Mouse (Mus musculus) heart, embryonic 15.5 days (tissue): ENCODE data around the gene Trim62. TPM values are rescaled to one million over a fixed set of nuclear protein-coding genes. Genes with fewer than 3 reads are reported as not detected.

Experiments used
- ATAC-seq: fragments of 200-750 bp; cut with Nextera tagmentation; replicated peaks from 2 replicates; pipeline ENCODE4 v1.8.0; 2017; ENCODE audit warnings: low read depth, moderate TSS enrichment; ENCODE audit not compliant: insufficient number of reproducible peaks, insufficient read depth, low FRiP score
- H3K27ac ChIP-seq: fragments of 300-500 bp; sonication (generic); 2 replicates; pipeline ENCODE4 v1.5.1; 2015; ENCODE audit warnings: mild to moderate bottlenecking, inconsistent platforms
- H3K27me3 ChIP-seq: fragments of 300-500 bp; sonication (generic); 2 replicates; pipeline ENCODE4 v1.6.1; 2015; ENCODE audit warnings: inconsistent platforms
- H3K36me3 ChIP-seq: fragments of 300-500 bp; sonication (generic); 2 replicates; pipeline ENCODE4 v1.6.1; 2015; ENCODE audit warnings: mild to moderate bottlenecking, inconsistent platforms
- H3K4me1 ChIP-seq: fragments of 300-500 bp; sonication (generic); replicated peaks from 2 replicates; pipeline ENCODE4 v1.6.1; 2015; ENCODE audit warnings: inconsistent platforms
- H3K4me2 ChIP-seq: fragments of 300-500 bp; sonication (generic); 2 replicates; pipeline ENCODE4 v1.6.1; 2015; ENCODE audit warnings: inconsistent platforms, mild to moderate bottlenecking, moderate library complexity
- H3K4me3 ChIP-seq: fragments of 300-500 bp; sonication (generic); 2 replicates; pipeline ENCODE4 v1.5.1; 2015; ENCODE audit warnings: mild to moderate bottlenecking, inconsistent platforms
- H3K9ac ChIP-seq: fragments of 300-500 bp; sonication (generic); 2 replicates; pipeline ENCODE4 v1.6.1; 2015; ENCODE audit warnings: mild to moderate bottlenecking, inconsistent platforms
- H3K9me3 ChIP-seq: fragments of 300-500 bp; sonication (generic); replicated peaks from 2 replicates; pipeline ENCODE4 v1.6.1; 2016; ENCODE audit warnings: inconsistent platforms
- WGBS: fragments of 180-500 bp; shearing (Covaris S2); methylation state at CpG from one replicate; pipeline ENCODE4 v1.1.7; 2015; ENCODE audit warnings: mixed read lengths; 5-methylcytosine and 5-hydroxymethylcytosine counted together
- polyA plus RNA-seq: library from polyadenylated mRNA; unstranded; fragments of >200 nt; fragmentation: Nextera tagmentation; extraction: Ambion mirVana; gene quantifications from 2 replicates; pipeline ENCODE4 v1.2.1, GENCODE M21; 2015

Trim62 gene
- polyA plus RNA-seq, 1 experiment from 2014 or later: 2.3 TPM

DNA sequence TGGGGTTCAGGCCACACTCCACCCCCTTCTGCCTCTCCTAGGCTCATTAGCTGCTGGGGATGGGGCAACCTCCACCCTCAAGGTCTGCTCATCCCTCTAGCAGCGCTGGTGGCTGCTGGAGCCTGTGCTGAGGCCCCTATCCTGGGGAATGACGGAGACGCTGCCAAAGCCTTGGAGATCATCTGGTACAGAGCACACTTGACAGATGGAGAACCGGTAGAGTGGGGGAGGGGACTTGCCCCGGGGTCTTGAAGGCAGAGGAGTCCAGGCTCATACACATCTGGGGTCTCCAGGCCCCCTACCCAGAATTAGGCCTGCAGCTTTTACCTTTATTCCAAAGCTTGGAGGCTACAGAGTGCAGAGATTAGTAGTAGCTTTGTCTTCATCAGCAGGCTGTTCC lies 3.2 kb downstream of the Trim62 start:
- Histone ChIP-seq H3K4me1 (peaks cover 19% of the 10 kb centered on the region), H3K27ac (no peak overlapping the region), H3K36me3 (peaks cover 4% of the 10 kb centered on the region; the same call in 1 of the 2 replicates), H3K4me2 (no peak overlapping the region), H3K27me3 (peaks cover 23% of the 10 kb centered on the region), H3K9ac (no peak overlapping the region), H3K9me3 (no peaks in the 10 kb centered on the region), H3K4me3 (no peak overlapping the region)
- ATAC-seq: no peak
- 69% methylated on average over 5 of the region's 5 CpGs for WGBS

DNA sequence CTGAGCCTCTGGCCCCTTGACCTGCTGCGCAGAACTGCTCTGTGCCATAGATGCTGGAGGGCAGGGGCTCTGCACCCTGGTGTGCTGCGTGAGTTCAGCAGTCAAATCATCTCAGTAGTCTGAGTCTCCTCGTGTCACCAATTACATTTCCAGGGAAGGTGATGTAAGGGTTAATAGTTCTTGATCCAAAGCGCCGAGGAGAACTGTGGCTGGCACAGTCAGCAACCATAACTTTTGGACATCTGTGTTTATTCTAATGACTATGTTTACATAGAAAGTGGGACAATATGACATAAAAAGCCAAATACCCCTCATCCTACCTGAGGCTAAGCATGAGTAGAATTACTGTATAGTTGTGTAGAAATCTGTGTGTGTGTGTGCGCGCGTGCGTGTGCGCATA lies 3.6 kb downstream of the Trim62 start:
- Histone ChIP-seq H3K4me2 (no peak overlapping the region), H3K4me3 (no peak overlapping the region), H3K27me3 (peaks cover 23% of the 10 kb centered on the region), H3K36me3 (peaks cover 4% of the 10 kb centered on the region; the same call in 1 of the 2 replicates), H3K27ac (no peak overlapping the region), H3K9me3 (no peaks in the 10 kb centered on the region), H3K9ac (no peak overlapping the region), H3K4me1 (peaks cover 22% of the 10 kb centered on the region)
- no peak for ATAC-seq
- 77% methylated on average over 10 of the region's 10 CpGs for WGBS

DNA sequence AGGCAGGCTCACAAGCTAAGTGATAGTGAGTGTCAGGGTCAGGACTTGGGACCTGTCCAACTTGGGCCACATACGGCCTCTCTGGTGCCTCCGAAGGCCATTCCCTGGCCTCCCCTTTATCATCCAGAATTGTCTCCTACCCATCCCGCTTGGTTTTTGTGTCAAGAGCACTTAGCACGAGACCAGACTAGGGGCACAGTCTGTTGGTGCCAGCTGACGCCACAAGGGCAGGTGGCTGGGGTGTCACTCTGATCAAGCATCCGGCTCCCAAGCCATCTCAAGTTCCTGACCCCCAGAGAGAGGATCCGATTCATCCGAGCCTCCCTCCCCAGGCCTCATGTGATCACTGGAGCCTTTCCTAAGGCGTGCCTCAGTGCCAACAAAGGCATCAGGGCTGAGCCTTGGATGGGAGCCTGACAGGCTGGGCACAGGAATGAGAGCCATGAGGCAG lies 4.3 kb downstream of the Trim62 start:
- 67% methylated on average over 9 of the region's 9 CpGs for WGBS
- Histone ChIP-seq H3K4me3 (no peak overlapping the region), H3K4me1 (peaks cover 22% of the 10 kb centered on the region), H3K36me3 (peaks cover 4% of the 10 kb centered on the region; the same call in 1 of the 2 replicates), H3K27ac (no peak overlapping the region), H3K27me3 (peaks cover 23% of the 10 kb centered on the region), H3K9ac (no peak overlapping the region), H3K4me2 (no peak overlapping the region), H3K9me3 (no peaks in the 10 kb centered on the region)
- ATAC-seq: no peak

GRCm38 (mm10) chr4:128888436-128888990 lies 5.1 kb downstream of the Trim62 start:
- Histone ChIP-seq H3K27ac (no peak overlapping the region), H3K36me3 (peaks cover 4% of the 10 kb centered on the region; the same call in 1 of the 2 replicates), H3K27me3 (peaks cover 23% of the 10 kb centered on the region), H3K9me3 (no peaks in the 10 kb centered on the region), H3K4me2 (no peak overlapping the region), H3K4me1 (peaks cover 18% of the 10 kb centered on the region), H3K4me3 (no peak overlapping the region), H3K9ac (no peak overlapping the region)
- no peak for ATAC-seq
- 79% methylated on average over 6 of the region's 6 CpGs for WGBS

DNA sequence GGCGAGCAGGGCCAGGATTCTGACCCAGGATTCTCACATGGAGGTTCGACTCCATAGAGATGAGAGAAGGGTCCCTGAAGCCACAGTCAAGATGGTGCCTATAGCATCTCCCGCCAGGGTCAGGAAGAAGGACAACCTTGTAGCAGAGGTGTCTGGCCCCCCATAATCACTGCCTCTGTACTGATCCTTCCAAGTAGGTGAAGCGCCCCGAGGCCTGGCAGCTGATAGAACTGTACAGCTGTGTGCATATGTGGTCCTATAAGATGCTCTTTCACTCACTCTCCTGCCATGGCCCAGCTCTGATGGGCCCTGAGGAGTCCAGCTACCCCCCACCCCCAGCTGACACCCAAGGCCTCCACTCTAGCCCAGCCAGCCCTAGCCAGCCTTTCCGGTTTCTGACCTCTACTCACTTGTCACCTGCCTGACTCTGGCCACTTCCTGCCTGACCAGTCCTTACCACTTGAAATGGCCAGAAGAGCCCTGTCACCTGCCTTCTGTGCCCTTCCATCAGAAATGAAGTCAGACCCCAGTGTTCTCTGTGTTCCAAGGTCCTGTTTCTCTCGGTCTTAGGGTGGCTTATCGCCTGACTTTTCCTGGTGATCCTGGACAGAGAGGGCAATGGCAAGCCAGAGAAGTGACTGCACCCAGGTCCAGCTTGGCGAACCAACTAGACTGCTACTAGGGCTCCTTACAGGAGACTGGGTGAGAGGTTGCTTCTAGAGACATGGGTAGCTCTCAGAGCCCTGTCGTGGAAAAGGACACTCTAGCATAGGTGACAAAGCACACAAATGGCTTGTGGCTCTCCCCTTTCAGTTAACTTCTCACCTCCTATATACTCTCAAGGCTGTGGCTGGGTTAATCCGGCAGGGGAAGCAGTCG lies 6.6 kb downstream of the Trim62 start:
- peaks cover 4% of the 10 kb centered on the region; the same call in 1 of the 2 replicates for H3K36me3 ChIP-seq
- H3K4me1 ChIP-seq: peaks cover 5% of the 10 kb centered on the region; the same call in 1 of the 2 replicates
- peaks cover 15% of the 10 kb centered on the region for H3K27me3 ChIP-seq
- H3K4me2 ChIP-seq: no peak overlapping the region
- ATAC-seq: no peak
- no peaks in the 10 kb centered on the region for H3K9me3 ChIP-seq
- no peak overlapping the region for H3K4me3 ChIP-seq
- no peak overlapping the region for H3K9ac ChIP-seq
- WGBS: 71% methylated on average over 12 of the region's 12 CpGs
- no peak overlapping the region for H3K27ac ChIP-seq

DNA sequence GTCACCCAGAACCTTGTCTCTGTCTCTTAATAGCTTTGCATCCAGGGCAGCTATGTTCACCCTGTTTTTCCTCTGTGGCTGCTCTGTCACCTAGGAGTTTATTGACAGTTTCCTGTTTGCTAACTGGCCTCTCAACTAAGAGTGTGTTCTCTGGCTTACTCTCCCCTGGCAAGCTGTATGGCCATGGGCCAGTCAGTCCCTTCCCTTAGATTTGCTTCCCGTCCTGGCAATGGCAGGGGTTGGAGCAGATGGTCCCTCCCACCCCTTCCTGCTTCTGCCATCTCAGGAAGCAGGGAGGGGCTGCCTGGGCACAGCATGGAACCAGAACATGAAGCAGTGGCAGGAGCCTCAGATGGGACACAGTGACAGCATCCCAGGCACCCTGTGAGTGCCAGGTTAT lies 7.8 kb downstream of the Trim62 start:
- H3K27ac ChIP-seq: no peak overlapping the region
- H3K4me3 ChIP-seq: no peak overlapping the region
- no peaks in the 10 kb centered on the region for H3K9me3 ChIP-seq
- peak; percentile 73; the same call in 1 of the 2 replicates for ATAC-seq
- WGBS: 16% methylated on average over 1 of the region's 1 CpGs
- peaks cover 7% of the 10 kb centered on the region for H3K27me3 ChIP-seq
- H3K4me1 ChIP-seq: peaks cover 5% of the 10 kb centered on the region; the same call in 1 of the 2 replicates
- no peak overlapping the region for H3K4me2 ChIP-seq
- no peak overlapping the region for H3K9ac ChIP-seq
- no peaks in the 10 kb centered on the region for H3K36me3 ChIP-seq

- Histone ChIP-seq H3K27ac (no peak overlapping the region), H3K4me2 (no peak overlapping the region), H3K9ac (no peak overlapping the region), H3K36me3 (no peaks in the 10 kb centered on the region), H3K4me3 (no peak overlapping the region), H3K27me3 (peaks cover under 1% of the 10 kb centered on the region; the same call in 1 of the 2 replicates), H3K4me1 (peaks cover 5% of the 10 kb centered on the region; the same call in 1 of the 2 replicates), H3K9me3 (no peaks in the 10 kb centered on the region)
- ATAC-seq: no peak
- WGBS: 68% methylated on average over 6 of the region's 6 CpGs
Measured at GRCm38 (mm10) chr4:128891746-128892145, 8.4 kb downstream of the Trim62 start.

DNA sequence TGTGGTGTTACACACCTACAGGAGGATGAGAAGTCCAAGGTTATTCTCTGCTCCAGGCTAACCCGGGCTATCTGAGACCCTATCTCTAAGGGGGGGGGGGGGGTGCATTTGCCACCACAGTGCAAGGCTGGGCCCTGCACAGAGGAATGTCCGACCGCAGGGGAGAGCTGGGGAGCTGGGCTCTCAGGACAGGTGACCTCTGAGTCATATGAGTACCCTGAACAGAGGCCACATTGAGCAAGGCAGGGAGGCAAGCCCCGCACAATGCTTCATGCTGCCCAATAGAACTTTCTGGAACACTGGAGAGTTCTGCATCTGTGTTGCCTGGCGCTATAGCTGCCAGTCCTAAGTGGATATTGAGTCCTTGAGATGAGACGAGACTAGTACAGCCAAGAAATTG lies 8.8 kb downstream of the Trim62 start:
- no peak for ATAC-seq
- no peak overlapping the region for H3K4me2 ChIP-seq
- 75% methylated on average over 6 of the region's 6 CpGs for WGBS
- no peak overlapping the region for H3K4me3 ChIP-seq
- H3K27ac ChIP-seq: no peak overlapping the region
- H3K4me1 ChIP-seq: peaks cover 5% of the 10 kb centered on the region; the same call in 1 of the 2 replicates
- no peaks in the 10 kb centered on the region for H3K36me3 ChIP-seq
- H3K27me3 ChIP-seq: no peaks in the 10 kb centered on the region; the same call in 1 of the 2 replicates
- no peak overlapping the region for H3K9ac ChIP-seq
- no peaks in the 10 kb centered on the region for H3K9me3 ChIP-seq

- no peak for ATAC-seq
- no peaks in the 10 kb centered on the region; the same call in 1 of the 2 replicates for H3K27me3 ChIP-seq
- H3K4me2 ChIP-seq: no peak overlapping the region
- H3K36me3 ChIP-seq: no peaks in the 10 kb centered on the region
- no peaks in the 10 kb centered on the region for H3K9me3 ChIP-seq
- H3K4me1 ChIP-seq: peaks cover 21% of the 10 kb centered on the region
- WGBS: 75% methylated on average over 12 of the region's 12 CpGs
- H3K9ac ChIP-seq: no peak overlapping the region
- no peak overlapping the region for H3K4me3 ChIP-seq
- H3K27ac ChIP-seq: no peak overlapping the region
Measured at GRCm38 (mm10) chr4:128894112-128894511, 10.7 kb downstream of the Trim62 start.

DNA sequence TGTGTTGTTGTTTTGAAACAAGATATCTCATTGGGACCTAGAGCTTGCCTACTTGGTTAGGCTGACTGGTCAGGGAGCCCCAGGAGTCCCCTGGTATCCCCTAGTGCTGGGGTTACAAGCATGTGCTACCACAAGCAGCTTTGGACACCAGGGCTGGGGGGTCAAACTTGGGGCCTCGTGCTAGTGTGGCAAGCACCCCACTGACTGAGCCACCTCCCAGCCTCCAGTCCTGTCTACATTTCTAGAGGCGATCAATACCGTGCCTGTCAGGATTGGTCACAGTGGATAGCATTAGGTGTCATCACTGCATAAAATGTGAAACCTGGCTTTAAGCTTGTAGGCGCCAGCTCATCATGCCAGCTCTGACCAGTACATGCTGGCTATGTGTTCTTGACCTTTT lies 12.5 kb downstream of the Trim62 start:
- H3K4me1 ChIP-seq: peaks cover 31% of the 10 kb centered on the region
- ATAC-seq: no peak
- no peaks in the 10 kb centered on the region for H3K27me3 ChIP-seq
- no peak overlapping the region for H3K4me3 ChIP-seq
- no peaks in the 10 kb centered on the region for H3K36me3 ChIP-seq
- H3K4me2 ChIP-seq: no peak overlapping the region
- 89% methylated on average over 4 of the region's 4 CpGs for whole genome bisulfite sequencing
- no peak overlapping the region for H3K27ac ChIP-seq
- H3K9ac ChIP-seq: no peak overlapping the region
- no peaks in the 10 kb centered on the region for H3K9me3 ChIP-seq

GRCm38 (mm10) chr4:128896667-128897066 lies 13.3 kb downstream of the Trim62 start:
- 90% methylated on average over 10 of the region's 10 CpGs for WGBS

More at GRCm38 (mm10) chr4:128896667-128897066, 13.3 kb downstream of the Trim62 start:
- Histone ChIP-seq H3K4me3 (no peak overlapping the region), H3K4me1 (peaks cover 29% of the 10 kb centered on the region), H3K36me3 (no peaks in the 10 kb centered on the region), H3K4me2 (no peak overlapping the region), H3K27ac (no peak overlapping the region), H3K9ac (no peak overlapping the region), H3K9me3 (no peaks in the 10 kb centered on the region), H3K27me3 (no peaks in the 10 kb centered on the region)
- no peak for ATAC-seq
